Mouse (Mus musculus) spleen, adult 18-20 months (tissue): Measurements from ENCODE around the gene Uevld.
"Not testable (repeated sequence)": the region's sequence is repeated elsewhere in the genome, so short reads cannot be mapped to it uniquely, and the experiment has no call there.

ENCODE experiments used
- DNase-seq, 2 experiments: peaks; one replicate each; pipeline ENCODE4 v3.0.0; 2022; ENCODE audit warnings: mixed read lengths in 2 of 2

The Uevld gene

DNA sequence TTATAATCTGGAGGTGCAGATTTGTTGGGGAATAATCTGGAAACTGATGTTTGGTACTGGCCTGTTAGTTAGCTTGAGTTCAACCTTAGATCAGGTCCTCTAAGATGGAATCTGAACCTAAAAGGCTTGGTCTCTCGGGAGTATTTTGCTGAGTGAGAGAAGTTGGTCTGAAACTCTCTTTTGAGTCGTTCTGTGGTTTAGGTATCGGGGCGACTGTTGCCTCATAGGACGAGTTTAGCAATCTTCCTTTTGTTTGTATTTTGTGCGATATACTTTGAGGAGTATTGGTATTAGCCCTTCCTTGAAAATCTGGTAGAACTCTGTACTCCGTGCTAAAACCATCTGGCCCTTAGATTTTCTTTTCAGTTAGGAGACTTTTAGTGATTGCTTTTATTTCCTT lies 5.7 kb upstream of the Uevld start:
- DNase-seq: no peak

DNA sequence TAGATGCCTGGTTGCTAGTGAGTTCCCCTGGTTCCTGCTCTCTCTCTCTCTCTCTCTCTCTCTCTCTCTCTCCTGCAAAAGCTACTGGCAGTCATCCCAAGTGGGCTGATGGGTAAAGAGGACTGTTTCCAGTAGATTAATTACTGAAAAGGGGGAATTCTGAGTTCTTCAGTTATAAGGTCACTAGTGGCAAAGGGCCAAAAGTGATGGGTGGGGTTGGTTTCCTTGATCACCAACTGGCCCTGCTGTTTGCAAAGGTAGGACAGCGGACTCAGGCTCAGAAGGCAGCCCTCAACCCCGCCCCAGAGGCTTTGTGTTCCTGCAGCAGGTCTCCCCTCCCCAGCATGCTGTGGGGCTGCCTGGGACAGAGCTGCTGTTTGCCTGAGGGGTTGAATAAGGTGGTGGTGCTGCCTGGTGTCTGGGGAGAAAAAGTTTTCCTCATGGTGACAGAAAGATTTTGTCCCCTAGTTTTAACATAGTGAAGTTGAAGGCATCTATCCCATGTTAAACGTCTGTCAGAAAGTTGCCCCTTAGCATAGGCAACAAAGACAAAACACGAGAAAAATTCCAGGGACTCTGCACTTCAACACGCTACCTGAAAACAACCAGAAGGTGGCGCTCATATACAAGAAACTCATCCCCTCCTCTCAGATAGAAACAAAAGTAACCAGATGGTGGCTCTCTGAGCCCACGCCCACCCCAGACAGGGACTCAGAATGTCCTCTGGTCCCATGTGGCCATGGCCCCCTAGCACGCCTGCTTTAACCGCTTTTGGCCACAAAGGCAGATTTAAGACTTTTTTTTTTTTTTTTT lies 4.7 kb upstream of the Uevld start:
- peak; percentile 22 to 45 for DNase-seq

DNA sequence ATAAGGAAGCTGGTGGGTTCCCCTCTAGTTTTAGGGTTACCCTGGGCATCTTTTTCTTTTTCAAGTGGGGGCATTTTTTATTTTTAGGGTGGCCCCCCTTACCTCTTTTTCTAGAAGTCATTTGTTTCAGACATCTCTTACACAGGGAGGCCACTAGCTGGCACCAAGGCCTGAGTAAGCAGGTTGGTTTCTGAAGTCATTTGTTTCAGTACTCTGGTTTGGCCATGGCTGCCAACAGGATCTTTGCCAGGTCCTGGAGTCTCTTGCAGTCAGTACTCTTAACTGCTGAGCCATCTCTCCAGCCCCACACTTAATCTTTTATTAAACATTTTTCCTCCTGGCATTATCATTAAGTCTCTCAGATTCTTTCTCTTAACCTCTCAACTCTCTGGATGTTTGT lies 3.8 kb upstream of the Uevld start:
- DNase-seq: no peak

DNA sequence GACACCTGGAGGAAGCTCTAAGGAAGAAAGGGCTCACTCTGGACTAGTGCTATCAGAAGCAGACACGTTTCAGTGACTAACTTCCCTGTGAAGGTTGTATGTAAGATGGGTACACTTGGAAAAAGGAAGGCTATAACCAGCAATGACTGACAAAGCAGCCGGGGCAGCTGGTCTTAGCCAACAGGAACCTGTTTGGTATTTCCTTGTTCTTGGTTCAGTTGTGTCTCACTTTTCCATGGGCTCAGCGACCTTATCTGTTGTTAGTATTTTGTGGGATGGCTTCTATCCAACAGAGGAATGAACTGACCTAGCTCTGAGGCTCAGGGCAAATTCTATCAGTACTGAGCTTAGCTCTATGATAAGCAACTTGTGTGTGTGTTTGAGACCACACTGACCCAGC lies 2.7 kb upstream of the Uevld start:
- no peak for DNase-seq

DNA sequence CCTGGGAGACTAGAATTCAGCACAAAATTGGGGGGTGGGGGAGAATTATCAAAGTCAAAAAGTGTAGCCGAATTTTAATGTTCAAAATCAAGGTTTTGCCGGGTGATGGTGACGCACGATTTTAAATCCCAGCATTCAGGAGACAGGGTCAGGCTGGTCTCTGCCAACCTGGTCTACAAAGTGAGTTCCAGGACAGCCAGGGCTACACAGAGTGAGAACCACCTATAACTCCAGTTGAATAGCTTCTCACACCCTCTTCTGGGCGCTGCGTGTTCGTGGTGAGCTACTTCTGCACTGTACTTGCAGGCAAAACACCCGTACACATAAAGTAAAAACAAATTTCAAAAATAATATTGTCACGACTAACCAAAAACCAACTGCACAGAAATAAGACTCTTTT lies 526 bp upstream of the Uevld start:
- DNase-seq: no peak

DNA sequence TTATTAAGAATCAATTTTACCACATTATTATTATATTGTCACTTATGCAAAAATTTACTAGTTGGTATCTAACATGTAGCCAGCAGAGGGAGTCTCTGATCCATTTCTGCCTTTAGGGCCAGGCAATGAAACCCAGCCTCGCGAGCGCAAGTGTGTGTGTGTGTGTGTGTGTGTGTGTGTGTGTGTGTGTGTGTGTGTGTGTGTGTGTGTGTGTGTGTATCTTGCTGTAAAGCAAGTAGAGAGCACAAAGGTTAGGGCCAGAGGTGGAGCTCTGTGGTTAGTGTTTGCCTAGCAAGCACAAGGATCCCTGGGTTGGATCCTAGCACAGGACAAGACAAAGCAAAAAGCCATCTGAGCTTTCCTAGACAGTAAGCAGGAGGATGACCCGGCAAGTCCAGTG lies 22.5 kb downstream of the Uevld start:
- no peak for DNase-seq

DNA sequence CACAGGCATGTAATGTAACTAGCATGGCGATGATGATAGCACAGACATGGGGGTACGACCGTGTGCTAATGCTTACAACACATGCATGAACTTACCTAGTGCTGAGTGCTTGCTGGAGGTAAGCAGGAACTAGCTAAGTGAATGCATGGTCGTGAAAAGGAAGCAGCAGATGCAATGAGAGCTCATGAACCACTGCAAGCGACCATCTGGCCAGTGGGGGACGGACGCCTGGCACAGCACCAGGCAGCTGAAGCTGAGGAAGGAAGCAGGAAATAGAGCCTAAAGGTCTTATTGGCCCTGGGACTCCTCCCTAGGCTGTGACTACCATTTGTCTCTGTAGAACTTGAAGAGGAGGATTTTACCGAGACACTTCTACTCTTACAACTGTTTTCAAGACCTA lies 23.5 kb downstream of the Uevld start:
- DNase-seq: no peak

DNA sequence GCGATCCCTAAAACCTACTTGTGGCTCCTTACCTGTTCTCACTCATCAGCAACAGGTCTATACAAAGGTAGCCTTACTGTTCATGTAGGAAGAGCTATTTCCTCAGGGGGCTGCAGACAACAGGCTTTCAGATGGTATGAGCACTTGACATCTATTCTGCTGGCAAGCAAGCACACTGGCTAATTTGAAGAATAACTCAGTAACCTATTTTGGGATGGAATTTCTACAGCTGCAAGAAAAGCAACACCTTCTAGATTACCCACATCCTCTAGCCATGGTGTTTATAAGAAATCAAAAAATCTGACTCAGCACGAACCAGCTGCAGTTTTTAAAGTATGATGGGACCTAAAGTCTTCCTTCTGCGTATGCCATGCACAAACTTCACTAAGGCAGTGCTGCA lies 27.0 kb downstream of the Uevld start:
- DNase-seq: no peak

DNA sequence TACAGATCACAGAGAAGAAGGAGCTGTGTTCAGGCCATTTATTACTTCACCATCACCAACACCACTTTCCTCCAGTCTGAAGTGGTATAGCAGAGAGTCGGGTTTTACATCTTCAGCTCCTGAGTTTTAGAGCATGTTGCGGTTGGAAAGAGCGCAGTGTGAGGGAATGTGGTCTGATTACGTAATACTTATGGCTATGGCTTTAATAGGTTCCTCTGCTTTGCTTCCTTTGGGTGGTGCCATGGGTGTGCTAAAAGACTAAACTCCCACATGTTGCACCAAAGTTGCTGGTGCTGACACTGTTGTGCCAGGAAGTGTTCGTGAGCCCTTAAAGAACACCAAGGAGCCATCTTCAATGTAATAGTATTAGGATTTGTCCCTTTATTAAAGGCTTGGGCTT lies 30.0 kb downstream of the Uevld start:
- no peak for DNase-seq

DNA sequence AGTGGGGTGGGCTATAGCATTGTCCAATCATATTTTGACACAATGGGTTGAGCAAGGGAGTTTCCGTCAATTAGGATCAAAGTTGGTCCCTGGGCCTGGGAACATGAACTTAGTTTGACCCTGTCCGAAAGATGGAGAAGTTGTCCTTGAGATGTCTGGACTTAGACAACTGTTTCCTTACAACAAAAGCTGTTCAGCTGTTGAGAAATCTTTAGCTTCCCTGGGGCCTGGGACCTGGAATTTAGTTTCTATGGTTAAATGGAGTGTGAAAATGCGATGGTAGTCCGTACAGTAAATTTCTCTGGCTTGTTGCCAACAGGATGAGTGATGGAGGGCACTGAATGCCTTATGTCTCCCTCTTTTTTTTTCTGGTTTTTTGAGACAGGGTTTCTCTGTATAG lies 36.3 kb downstream of the Uevld start:
- no peak for DNase-seq

DNA sequence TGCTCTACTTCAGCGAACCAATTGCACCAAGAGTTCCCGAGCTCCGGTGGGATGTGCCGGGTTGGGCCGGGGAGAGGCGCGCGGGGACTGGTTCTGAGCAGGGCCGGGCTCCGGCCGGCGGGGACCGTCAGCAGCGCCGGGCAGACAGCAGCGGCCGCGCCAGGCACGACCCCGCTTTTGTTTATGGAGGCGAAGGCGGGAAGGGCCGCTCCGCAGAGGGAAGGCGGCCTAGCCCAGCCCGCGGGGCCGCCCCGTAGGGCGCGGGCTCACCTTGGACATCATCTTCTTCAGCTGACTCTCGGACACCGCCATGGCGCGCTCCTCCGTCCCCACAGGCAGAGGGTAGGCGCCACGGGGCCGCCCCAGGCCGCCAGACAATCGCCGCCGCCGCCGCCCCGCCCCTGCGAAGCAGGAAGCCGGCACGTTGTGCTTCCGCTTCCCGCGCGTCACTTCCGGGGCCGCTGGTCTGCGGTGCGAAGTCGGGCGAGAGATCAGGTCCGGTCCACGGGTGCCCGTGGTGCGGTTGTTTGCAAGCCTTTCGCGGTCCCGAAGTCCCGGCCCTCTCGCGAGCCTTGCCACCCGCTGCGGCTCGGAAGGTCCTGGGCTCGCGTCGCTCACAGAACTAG lies 38.7 kb downstream of the Uevld start, which contains the start of gene Tsg101:
Tsg101 (minus strand) TSS at position 419 of the 626 bp plus-strand sequence.
- DNase-seq: peak; percentile 84 to 93

DNA sequence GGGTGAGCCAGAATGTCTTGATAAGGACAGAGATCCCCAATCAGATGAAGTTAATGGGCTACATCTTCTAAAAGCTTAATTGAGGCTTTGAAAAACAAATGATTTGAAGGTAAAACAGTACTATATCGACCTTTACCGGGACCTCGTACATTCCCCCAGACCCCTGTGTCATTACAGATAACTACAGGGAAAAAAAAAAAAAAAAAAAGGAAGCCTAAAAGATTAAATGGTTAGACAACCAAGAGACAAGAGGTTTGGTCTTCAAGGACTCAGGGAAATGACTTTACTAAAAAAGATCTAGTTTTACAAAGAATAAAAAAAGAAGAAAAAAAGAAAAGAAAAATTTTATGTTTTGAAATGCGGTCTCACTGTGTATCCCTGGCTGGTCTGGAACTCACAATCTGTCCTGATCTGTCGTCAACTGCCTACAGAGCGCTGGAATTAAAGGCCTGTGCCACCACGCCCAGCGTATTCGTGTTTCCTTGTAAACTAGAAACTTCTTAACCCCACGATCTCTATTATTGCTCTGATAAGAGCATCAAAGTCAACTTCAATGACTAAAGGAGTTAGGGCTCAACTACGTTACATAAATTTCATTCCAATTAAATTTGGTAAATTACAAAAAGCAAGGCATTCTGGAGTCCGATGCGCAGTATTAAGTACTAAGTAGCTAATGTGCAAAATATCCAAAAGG lies 39.5 kb downstream of the Uevld start:
- no peak for DNase-seq

DNA sequence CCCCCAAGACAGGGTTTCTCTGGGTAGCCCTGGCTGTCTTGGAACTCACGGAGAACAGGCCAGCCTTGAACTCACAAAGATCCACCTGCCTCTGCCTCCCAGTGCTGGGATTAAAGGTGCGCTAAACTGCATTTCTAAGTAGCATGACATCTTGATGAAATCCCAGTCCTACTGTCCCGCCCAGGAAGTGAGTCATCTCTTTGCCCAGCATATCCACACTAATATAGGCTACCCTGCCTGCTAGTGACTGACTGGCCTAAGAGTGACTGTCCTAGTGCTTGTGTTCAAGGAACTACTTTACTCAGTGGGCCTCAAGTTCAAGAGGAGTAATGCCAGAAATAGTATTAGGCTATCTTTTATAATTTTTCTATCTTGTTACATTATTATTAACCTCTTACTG lies 42.0 kb downstream of the Uevld start:
- no peak for DNase-seq

DNA sequence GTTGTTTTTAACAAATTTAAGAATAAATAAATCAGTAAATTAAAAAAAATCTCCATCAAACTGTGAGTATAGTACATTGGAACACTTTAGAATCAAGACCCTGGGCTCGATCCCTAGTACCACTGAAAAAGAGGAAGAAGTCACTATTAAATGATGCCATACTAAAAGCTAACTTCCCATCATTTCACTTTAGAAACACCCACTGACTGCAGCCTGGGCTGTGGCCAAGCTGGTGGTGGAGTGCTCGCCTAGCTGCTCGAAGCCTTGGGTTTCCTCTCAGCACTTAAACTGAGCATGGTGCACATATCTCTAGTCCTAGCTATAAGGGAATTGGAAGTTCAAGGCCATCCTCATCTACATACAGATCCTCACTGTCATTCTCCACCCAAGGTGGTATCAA lies 47.1 kb downstream of the Uevld start:
- DNase-seq: no peak

DNA sequence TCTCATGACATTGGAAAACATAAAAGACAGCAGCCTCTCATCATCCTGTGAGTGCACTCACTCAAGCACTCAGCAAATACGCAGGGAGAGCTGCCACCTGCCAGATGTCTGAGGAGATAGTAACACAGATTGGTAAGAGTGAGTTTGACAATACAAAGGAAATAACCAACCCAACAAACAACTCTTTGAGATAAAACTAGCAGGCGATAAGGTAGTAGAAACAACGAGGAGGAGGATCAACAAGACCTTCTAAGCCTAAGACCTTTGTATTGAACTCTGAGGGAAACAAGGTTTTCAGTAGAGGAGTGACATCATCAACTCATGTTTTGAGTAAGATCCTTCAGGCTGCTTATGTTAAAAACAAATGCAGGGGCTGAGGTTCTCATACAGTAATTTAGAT lies 59.0 kb downstream of the Uevld start:
- DNase-seq: no peak

DNA sequence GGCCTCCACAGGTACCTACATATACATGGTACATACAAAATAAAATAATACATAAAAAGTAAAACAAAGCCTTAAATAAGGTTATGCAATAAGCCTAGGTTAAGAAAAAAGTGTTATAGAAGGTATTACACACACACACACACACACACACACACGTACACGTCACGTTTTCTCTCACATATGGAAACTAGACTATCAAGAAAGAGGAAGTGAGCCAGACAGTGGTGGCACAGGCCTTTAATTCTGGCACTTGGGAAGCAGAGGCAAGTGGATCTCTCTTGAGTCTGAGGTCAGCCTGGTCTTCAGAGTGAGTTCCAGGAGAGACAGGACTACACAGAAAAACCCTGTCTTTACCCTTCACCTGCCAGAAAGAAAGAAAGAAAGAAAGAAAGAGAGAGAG lies 62.8 kb downstream of the Uevld start:
- DNase-seq: peak in 1 of 2 experiments; percentile 7

DNA sequence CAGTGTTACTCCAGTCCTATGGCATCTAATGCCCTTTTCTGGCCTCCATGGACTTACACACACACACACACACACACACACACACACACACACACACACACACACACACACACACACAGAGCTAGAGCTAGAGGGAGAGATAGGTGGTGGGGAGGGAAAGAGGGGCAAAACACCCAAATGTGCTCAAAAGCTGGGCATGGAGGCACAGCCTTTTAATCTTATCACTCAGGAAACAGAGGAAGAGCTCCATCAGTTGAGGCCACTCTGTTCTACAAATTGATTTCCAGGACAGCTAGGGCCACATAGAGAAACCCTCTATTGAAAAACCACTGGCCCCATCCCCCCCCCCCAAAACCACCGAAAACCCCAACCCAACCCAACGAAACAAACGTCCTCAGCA lies 75.0 kb downstream of the Uevld start:
- DNase-seq: no peak

DNA sequence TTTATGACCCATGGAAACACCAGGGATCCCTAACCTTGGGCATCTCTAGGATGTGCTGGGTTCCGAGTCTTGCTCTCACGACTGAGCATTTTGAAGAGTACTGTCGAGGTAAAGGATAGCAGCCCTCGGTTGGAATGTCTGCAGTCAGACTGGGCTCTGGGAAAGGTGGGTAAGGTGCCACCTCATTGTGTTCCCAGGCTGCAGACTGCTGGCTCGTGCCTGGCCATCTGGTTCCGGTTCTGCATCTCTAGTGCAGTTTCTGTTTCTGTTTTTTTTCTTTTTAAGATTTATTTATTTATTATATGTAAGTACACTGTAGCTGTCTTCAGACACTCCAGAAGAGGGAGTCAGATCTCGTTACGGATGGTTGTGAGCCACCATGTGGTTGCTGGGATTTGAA lies 76.4 kb downstream of the Uevld start:
- not testable (repeated sequence) for DNase-seq

DNA sequence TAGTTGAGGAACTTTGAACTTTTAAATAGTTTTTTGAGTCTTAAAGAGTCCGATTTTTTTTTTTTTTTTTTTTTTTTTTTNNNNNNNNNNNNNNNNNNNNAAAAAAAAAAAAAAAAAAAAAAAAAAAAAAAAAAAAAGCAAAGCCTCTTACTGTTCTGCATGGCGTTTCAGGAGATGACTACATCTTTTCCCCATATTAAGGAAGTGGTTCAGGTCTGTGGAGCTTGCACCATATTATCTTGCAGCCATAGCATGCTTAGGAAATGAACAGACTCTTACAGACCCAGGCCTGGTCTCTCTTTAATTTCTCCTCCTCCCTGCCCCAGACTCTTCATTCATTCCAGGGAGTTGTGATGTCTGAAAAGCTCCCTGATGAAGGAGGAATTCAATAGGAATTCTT lies 77.3 kb downstream of the Uevld start:
- DNase-seq: no peak

DNA sequence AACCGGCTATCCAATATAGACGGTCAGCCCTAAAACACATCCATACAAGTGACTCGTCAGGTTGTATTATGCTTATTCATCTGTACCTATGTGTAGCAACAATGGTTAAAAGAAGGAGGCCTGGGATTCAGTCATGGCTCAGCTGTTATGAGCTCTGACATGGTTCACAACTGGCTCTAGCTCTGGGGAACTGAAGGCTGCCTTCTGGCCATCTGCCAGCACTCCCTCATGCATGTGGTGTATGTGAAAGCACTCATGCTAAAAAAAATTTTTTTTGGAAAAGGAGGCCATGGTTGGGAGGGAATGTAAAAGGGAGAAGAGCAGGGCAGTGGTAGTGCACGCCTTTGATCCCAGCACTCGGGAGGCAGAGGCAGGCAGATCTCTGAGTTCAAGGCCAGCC lies 78.5 kb downstream of the Uevld start:
- no peak for DNase-seq

DNA sequence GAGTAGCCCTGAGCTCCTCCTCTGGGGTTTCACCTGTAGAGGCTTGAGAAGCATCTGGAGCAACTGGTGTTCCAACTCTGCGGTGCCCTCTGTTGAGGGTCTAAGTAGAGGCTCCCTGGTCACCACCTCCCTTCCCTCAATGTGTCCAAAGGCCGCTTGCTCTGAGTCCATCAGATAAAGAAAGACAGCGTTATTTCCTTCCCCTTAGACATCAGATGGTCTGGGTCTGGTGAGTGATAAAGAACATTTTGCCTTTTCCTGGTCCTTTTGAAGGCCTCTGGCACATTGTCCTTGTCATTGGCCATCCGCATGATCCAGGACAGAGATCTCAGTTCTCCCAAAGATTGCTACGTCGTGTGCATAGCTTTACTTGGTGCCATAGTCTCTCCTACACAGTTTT lies 81.1 kb downstream of the Uevld start:
- DNase-seq: no peak

DNA sequence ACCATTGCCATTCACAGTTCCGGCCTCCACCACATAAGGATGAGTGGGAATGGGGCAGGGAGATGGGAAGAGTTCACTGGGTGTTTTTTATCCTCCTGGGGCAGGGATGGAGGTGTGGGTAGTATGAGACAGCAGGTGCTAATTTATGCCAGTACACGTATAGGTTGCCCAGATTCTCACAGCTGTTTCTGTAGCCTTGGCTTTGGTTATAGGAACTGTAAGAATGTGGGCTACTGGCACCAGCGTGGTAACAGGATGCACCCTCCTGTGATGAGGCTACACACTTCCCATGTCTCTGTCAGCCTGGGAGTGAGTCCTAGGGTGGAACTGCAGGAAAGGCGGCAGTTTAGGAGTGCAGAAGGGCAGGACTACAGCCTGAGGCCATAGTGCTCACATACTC lies 81.5 kb downstream of the Uevld start:
- no peak for DNase-seq
